Mouse (Mus musculus) midbrain, embryonic 14.5 days (tissue): ENCODE measurements around the gene Polg. TPM values are rescaled to one million over a fixed set of nuclear protein-coding genes. Genes with fewer than 3 reads are reported as not detected.

ENCODE experiments used
- ATAC-seq: fragments of 200-750 bp; cut with Nextera tagmentation; 2 replicates; pipeline ENCODE4 v1.8.0; 2017; ENCODE audit warnings: moderate number of reproducible peaks, moderate library complexity; ENCODE audit not compliant: low FRiP score, low TSS enrichment
- DNase-seq: peaks from one replicate; pipeline ENCODE4 v3.0.0-alpha.2; 2015
- H3K27ac ChIP-seq: fragments of 300-500 bp; sonication (generic); replicated peaks from 2 replicates; pipeline ENCODE4 v1.5.1; 2014; ENCODE audit warnings: mild to moderate bottlenecking, low read depth, low read length, moderate library complexity
- H3K27me3 ChIP-seq: fragments of 300-500 bp; sonication (generic); 2 replicates; pipeline ENCODE4 v1.6.1; 2014; ENCODE audit warnings: low read length, control low read depth, mixed read lengths; ENCODE audit not compliant: control insufficient read depth, insufficient read depth
- H3K36me3 ChIP-seq: fragments of 300-500 bp; sonication (generic); 2 replicates; pipeline ENCODE4 v1.6.1; 2014; ENCODE audit warnings: low read length, control low read depth; ENCODE audit not compliant: control insufficient read depth, insufficient read depth
- H3K4me1 ChIP-seq: fragments of 300-500 bp; sonication (generic); 2 replicates; pipeline ENCODE4 v1.6.1; 2014; ENCODE audit warnings: mild to moderate bottlenecking, antibody characterized with exemption, low read length, control low read depth; ENCODE audit not compliant: control insufficient read depth, insufficient read depth
- H3K4me2 ChIP-seq: fragments of 300-500 bp; sonication (generic); 2 replicates; pipeline ENCODE4 v1.6.1; 2014; ENCODE audit warnings: mild to moderate bottlenecking, low read length, moderate library complexity
- H3K4me3 ChIP-seq: fragments of 300-500 bp; sonication (generic); replicated peaks from 2 replicates; pipeline ENCODE4 v1.5.1; 2014; ENCODE audit warnings: low read depth, low read length
- H3K9ac ChIP-seq: fragments of 300-500 bp; sonication (generic); replicated peaks from 2 replicates; pipeline ENCODE4 v1.6.1; 2014; ENCODE audit warnings: mild to moderate bottlenecking, low read length, moderate library complexity
- H3K9me3 ChIP-seq: fragments of 300-500 bp; sonication (generic); 2 replicates; pipeline ENCODE4 v1.6.1; 2016; ENCODE audit warnings: low read length, control low read depth, mixed read lengths; ENCODE audit not compliant: control insufficient read depth
- WGBS: fragments of 180-500 bp; shearing (Covaris S2); extraction: QIAGEN DNeasy Blood & Tissue Kit; methylation state at CpG from one replicate; pipeline ENCODE4 v1.1.7; 2014; 5-methylcytosine and 5-hydroxymethylcytosine counted together
- polyA plus RNA-seq: library from polyadenylated mRNA; unstranded; fragments of >200 nt; fragmentation: Nextera tagmentation; extraction: Ambion mirVana; gene quantifications from 2 replicates; pipeline ENCODE4 v1.2.1, GENCODE M21; 2014

The Polg gene
- polyA plus RNA-seq, 1 experiment from 2014 or later = 24.7 TPM

GRCm38 (mm10) chr7:79505376-79505775 is 39.2 kb upstream of the Polg start:
- Histone ChIP-seq H3K4me1 (peaks cover 46% of the 10 kb centered on the region), H3K4me2 (peak overlapping the region; percentile 73), H3K9me3 (no peaks in the 10 kb centered on the region), H3K9ac (peak overlapping the region; percentile 98), H3K27ac (peak overlapping the region; percentile 94), H3K4me3 (peak overlapping the region; percentile 82), H3K36me3 (peaks cover 21% of the 10 kb centered on the region), H3K27me3 (peaks cover 9% of the 10 kb centered on the region; the same call in 1 of the 2 replicates)
- WGBS = under 1% methylated on average over 22 of the region's 22 CpGs
- ATAC-seq = no peak
- peak; percentile 50 for DNase-seq

- ATAC-seq (peak; percentile 81), DNase-seq (peak; percentile 98)
- under 1% methylated on average over 40 of the region's 42 CpGs for WGBS
- peaks cover 9% of the 10 kb centered on the region; the same call in 1 of the 2 replicates for H3K27me3 ChIP-seq
- H3K4me2 ChIP-seq = peak overlapping the region; percentile 73
- H3K4me1 ChIP-seq = peaks cover 44% of the 10 kb centered on the region
- peak overlapping the region; percentile 82 for H3K4me3 ChIP-seq
- H3K36me3 ChIP-seq = peaks cover 19% of the 10 kb centered on the region
- peak overlapping the region; percentile 94 for H3K27ac ChIP-seq
- peak overlapping the region; percentile 98 for H3K9ac ChIP-seq
- no peaks in the 10 kb centered on the region for H3K9me3 ChIP-seq
Measured at GRCm38 (mm10) chr7:79504723-79505122, 38.6 kb upstream of the Polg start.

- Histone ChIP-seq H3K27ac (peak overlapping the region; percentile 94), H3K4me1 (peaks cover 40% of the 10 kb centered on the region), H3K4me3 (peak overlapping the region; percentile 82), H3K27me3 (peaks cover 9% of the 10 kb centered on the region; the same call in 1 of the 2 replicates), H3K4me2 (peak overlapping the region; percentile 73), H3K9me3 (no peaks in the 10 kb centered on the region), H3K9ac (peak overlapping the region; percentile 98), H3K36me3 (peaks cover 10% of the 10 kb centered on the region)
- DNase-seq = peak; percentile 39
- ATAC-seq = no peak
- WGBS = 4% methylated on average over 5 of the region's 5 CpGs
Measured at GRCm38 (mm10) chr7:79503656-79504250, 37.6 kb upstream of the Polg start.

- Histone ChIP-seq H3K4me3 (peak overlapping the region; percentile 82), H3K36me3 (peaks cover 3% of the 10 kb centered on the region; the same call in 1 of the 2 replicates), H3K4me2 (peak overlapping the region; percentile 73), H3K27me3 (peaks cover 9% of the 10 kb centered on the region; the same call in 1 of the 2 replicates), H3K4me1 (peaks cover 36% of the 10 kb centered on the region), H3K27ac (peak overlapping the region; percentile 94), H3K9ac (peak overlapping the region; percentile 98), H3K9me3 (no peaks in the 10 kb centered on the region)
- 12% methylated on average over 6 of the region's 6 CpGs for WGBS
- ATAC-seq = no peak
- DNase-seq = no peak
Measured at GRCm38 (mm10) chr7:79503103-79503455, 36.9 kb upstream of the Polg start.

DNA sequence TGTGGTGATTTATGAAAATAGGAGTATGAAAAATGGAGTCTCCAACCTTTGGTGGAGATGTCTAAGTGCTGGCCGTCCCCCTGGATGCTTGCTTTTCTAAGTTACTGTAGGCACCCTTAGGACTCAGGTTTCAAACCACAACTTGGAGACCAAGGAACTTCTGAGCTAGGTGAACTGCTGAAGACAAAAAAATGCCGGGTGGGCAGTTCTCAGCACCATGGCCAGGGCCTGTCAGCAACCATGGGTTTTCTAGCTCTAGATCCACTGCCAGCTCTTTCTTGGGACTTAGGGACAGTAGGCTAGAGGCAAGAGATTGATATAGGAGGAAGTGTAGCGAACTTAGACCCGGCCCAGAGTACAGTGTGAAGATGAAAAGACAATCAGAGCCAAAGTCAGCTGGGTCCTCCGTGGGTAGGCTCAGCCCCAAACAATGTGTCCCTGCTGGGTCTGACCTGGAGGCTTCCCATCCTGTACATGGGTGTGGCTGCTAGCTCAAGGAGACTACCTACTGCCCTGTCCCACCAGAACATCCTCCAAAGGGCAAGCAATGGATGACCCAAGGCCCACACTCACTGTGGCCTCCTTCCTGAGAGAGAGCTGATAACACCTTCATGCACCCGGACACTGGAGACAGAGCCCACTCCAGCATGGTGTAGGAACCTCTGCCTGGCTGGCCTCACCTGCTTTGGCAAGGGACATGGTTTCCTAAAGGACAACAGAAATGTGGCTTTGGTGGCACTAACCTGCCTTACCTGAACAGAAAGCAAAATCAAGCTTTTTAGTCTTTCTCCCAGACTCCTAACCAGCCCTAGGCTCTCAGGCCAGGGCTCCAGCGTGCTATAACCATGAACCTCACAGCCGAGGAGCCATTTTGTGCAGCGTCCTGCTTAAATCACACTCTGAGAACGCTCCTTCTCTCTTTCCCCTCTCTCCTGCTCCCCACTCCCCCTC is 36.3 kb upstream of the Polg start:
- Histone ChIP-seq H3K4me1 (peaks cover 33% of the 10 kb centered on the region), H3K36me3 (no peaks in the 10 kb centered on the region; the same call in 1 of the 2 replicates), H3K4me3 (peak overlapping the region; percentile 82), H3K4me2 (peak overlapping the region; percentile 73), H3K27ac (peak overlapping the region; percentile 94), H3K9ac (peak overlapping the region; percentile 98), H3K27me3 (peaks cover 9% of the 10 kb centered on the region; the same call in 1 of the 2 replicates), H3K9me3 (no peaks in the 10 kb centered on the region)
- 8% methylated on average over 10 of the region's 10 CpGs for WGBS
- ATAC-seq (no peak), DNase-seq (peak; percentile 44)

DNA sequence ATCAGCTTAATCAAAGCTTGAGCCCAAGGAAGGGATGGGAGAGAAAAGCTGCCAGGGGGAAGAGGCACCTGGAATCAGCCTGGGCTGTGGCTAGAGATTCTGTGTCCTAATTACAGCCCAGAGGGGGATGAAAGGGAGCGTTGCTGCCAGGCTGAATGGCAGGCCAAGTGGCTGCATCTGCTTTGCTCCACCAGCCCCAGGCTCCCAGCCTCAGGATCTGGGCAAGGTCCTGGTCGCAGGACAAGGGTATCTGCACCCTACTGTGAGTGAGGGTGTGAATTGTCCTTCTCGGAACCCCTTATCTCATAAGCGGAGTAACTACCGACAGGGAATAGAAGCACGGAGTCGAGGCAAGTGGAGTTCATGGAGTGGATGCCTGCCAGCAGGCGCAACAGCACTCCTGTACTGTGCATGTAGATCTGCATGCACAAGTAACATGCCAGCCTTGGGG is 35.4 kb upstream of the Polg start:
- peak overlapping the region; percentile 82 for H3K4me3 ChIP-seq
- H3K27me3 ChIP-seq = peaks cover 13% of the 10 kb centered on the region; the same call in 1 of the 2 replicates
- ATAC-seq (no peak), DNase-seq (peak; percentile 63)
- 1% methylated on average over 8 of the region's 8 CpGs for WGBS
- H3K9me3 ChIP-seq = no peaks in the 10 kb centered on the region
- H3K36me3 ChIP-seq = no peaks in the 10 kb centered on the region; the same call in 1 of the 2 replicates
- H3K9ac ChIP-seq = peak overlapping the region; percentile 98
- peak overlapping the region; percentile 73 for H3K4me2 ChIP-seq
- peak overlapping the region; percentile 94 for H3K27ac ChIP-seq
- H3K4me1 ChIP-seq = peaks cover 29% of the 10 kb centered on the region

DNA sequence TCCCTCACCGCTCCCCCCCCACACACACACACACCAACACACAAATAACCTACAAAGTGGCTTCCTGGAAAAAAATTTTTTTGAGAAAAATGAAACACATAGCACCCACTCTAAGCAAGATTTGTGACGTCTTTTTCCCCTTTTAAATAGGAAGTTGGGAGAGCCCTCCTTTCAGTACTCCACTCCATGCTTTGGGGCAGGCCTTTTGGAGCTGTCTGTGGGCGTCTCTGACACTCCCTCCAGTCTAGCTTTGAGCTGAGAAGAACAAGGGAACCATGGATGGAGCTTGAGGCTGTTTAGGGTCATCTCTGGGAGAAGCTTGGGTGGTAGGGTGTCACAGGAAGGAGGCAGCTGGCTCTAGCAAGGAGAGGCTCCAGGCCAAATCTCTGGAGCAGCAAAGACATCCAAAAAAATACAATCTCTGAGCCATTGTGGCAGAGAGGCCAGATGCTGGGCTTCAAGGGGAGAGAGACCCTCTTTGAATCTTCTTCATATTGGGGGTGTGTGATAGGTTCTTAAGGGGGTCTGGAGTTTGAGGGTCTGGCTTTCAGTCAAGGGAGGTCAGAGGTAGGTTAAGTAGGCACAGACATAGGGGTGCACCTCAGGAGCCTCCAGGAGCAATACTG is 34.6 kb upstream of the Polg start:
- H3K4me1 ChIP-seq = peaks cover 29% of the 10 kb centered on the region
- H3K27me3 ChIP-seq = peaks cover 15% of the 10 kb centered on the region; the same call in 1 of the 2 replicates
- H3K36me3 ChIP-seq = no peaks in the 10 kb centered on the region; the same call in 1 of the 2 replicates
- no peak for ATAC-seq
- H3K27ac ChIP-seq = peak overlapping the region; percentile 94
- peak overlapping the region; percentile 98 for H3K9ac ChIP-seq
- peak overlapping the region; percentile 82 for H3K4me3 ChIP-seq
- DNase-seq = peak; percentile 46
- WGBS = 0% methylated on average over 3 of the region's 3 CpGs
- H3K9me3 ChIP-seq = no peaks in the 10 kb centered on the region
- peak overlapping the region; percentile 73 for H3K4me2 ChIP-seq
